Mouse (Mus musculus) lung, postnatal 0 days (tissue): ENCODE measurements at regions not wholly inside any gene's neighbourhood (a gene's known extent, or its start where the extent isn't known, plus 50 kb on each side); places are given as distances from the start of the nearest gene placed in this dataset.

Experiments
- ATAC-seq: fragments of 200-750 bp; cut with Nextera tagmentation; 2 replicates; pipeline ENCODE4 v1.8.0; 2017; ENCODE audit warnings: moderate library complexity
- DNase-seq: peaks from one replicate; pipeline ENCODE4 v3.0.0-alpha.2; 2016; ENCODE audit warnings: low spot score
- H3K27ac ChIP-seq: fragments of 300-500 bp; sonication (generic); 2 replicates; pipeline ENCODE4 v1.5.1; 2014; ENCODE audit warnings: antibody characterized with exemption, mild to moderate bottlenecking, low read length, mixed read lengths
- H3K27me3 ChIP-seq: fragments of 300-500 bp; sonication (generic); replicated peaks from 2 replicates; pipeline ENCODE4 v1.6.1; 2014; ENCODE audit warnings: low read length, mixed read lengths; ENCODE audit not compliant: insufficient read depth
- H3K36me3 ChIP-seq: fragments of 300-500 bp; sonication (generic); 2 replicates; pipeline ENCODE4 v1.6.1; 2014; ENCODE audit warnings: low read length, mixed read lengths; ENCODE audit not compliant: insufficient read depth
- H3K4me1 ChIP-seq: fragments of 300-500 bp; sonication (generic); 2 replicates; pipeline ENCODE4 v1.6.1; 2014; ENCODE audit warnings: antibody characterized with exemption, low read depth, low read length, mixed read lengths; ENCODE audit not compliant: insufficient read depth
- H3K4me2 ChIP-seq: fragments of 300-500 bp; sonication (generic); replicated peaks from 2 replicates; pipeline ENCODE4 v1.6.1; 2014; ENCODE audit warnings: low read depth, mild to moderate bottlenecking, low read length, moderate library complexity, mixed read lengths
- H3K4me3 ChIP-seq: fragments of 300-500 bp; sonication (generic); 2 replicates; pipeline ENCODE4 v1.5.1; 2014; ENCODE audit warnings: low read depth, low read length
- H3K9ac ChIP-seq: fragments of 300-500 bp; sonication (generic); replicated peaks from 2 replicates; pipeline ENCODE4 v1.6.1; 2014; ENCODE audit warnings: low read depth, mild to moderate bottlenecking
- H3K9me3 ChIP-seq: fragments of 300-500 bp; sonication (generic); 2 replicates; pipeline ENCODE4 v1.6.1; 2016; ENCODE audit warnings: low read length, mixed read lengths
- CTCF ChIP-seq: IDR thresholded peaks from 2 replicates; pipeline ENCODE4 v1.5.1; 2016; ENCODE audit warnings: antibody characterized with exemption, mild to moderate bottlenecking
- EP300 ChIP-seq: IDR thresholded peaks from 2 replicates; pipeline ENCODE4 v1.6.1; 2016; ENCODE audit warnings: antibody characterized with exemption, mild to moderate bottlenecking, control low read depth
- WGBS: fragments of 180-500 bp; shearing (Covaris S2); extraction: QIAGEN DNeasy Blood & Tissue Kit; methylation state at CpG from one replicate; pipeline ENCODE4 v1.1.7; 2014; 5-methylcytosine and 5-hydroxymethylcytosine counted together

GRCm38 (mm10) chr6:81323690-81324089 is 599.8 kb upstream of the Gcfc2 start:
- Histone ChIP-seq H3K4me1 (no peaks in the 10 kb centered on the region), H3K4me2 (no peak overlapping the region), H3K9me3 (no peaks in the 10 kb centered on the region), H3K27me3 (no peaks in the 10 kb centered on the region), H3K4me3 (no peak overlapping the region), H3K27ac (no peak overlapping the region), H3K36me3 (no peaks in the 10 kb centered on the region), H3K9ac (no peak overlapping the region)
- TF ChIP-seq EP300 (no peak), CTCF (no peak)
- ATAC-seq (no peak), DNase-seq (no peak)
- WGBS, result 53% methylated on average over 3 of the region's 3 CpGs

- H3K9ac ChIP-seq, result no peak overlapping the region
- no peak overlapping the region for H3K4me3 ChIP-seq
- WGBS, result 79% methylated on average over 7 of the region's 7 CpGs
- no peaks in the 10 kb centered on the region for H3K9me3 ChIP-seq
- ATAC-seq, result no peak
- H3K36me3 ChIP-seq, result no peaks in the 10 kb centered on the region
- TF ChIP-seq EP300 (no peak), CTCF (no peak)
- H3K4me1 ChIP-seq, result no peaks in the 10 kb centered on the region
- DNase-seq, result no peak
- H3K4me2 ChIP-seq, result no peak overlapping the region
- H3K27ac ChIP-seq, result no peak overlapping the region
- H3K27me3 ChIP-seq, result no peaks in the 10 kb centered on the region
Observed at GRCm38 (mm10) chr6:81363969-81364529, 559.4 kb upstream of the Gcfc2 start.

GRCm38 (mm10) chr6:81388484-81388883 is 535.0 kb upstream of the Gcfc2 start:
- Histone ChIP-seq H3K4me1 (no peaks in the 10 kb centered on the region), H3K4me2 (no peak overlapping the region), H3K27me3 (no peaks in the 10 kb centered on the region), H3K4me3 (no peak overlapping the region), H3K27ac (no peak overlapping the region), H3K9me3 (no peaks in the 10 kb centered on the region), H3K9ac (no peak overlapping the region), H3K36me3 (no peaks in the 10 kb centered on the region)
- WGBS, result 55% methylated on average over 4 of the region's 4 CpGs
- ATAC-seq (no peak), DNase-seq (no peak)
- TF ChIP-seq CTCF (no peak), EP300 (no peak)

GRCm38 (mm10) chr6:81403122-81403521 is 520.3 kb upstream of the Gcfc2 start:
- no peak overlapping the region for H3K27ac ChIP-seq
- no peak overlapping the region for H3K4me2 ChIP-seq
- ATAC-seq (no peak), DNase-seq (no peak)
- no peak overlapping the region for H3K4me3 ChIP-seq
- no peak for TF ChIP-seq CTCF
- TF ChIP-seq EP300, result no peak
- no peaks in the 10 kb centered on the region for H3K27me3 ChIP-seq
- H3K36me3 ChIP-seq, result no peaks in the 10 kb centered on the region
- H3K4me1 ChIP-seq, result no peaks in the 10 kb centered on the region
- no peaks in the 10 kb centered on the region for H3K9me3 ChIP-seq
- no peak overlapping the region for H3K9ac ChIP-seq

GRCm38 (mm10) chr6:81413611-81414010 is 509.9 kb upstream of the Gcfc2 start:
- WGBS, result 86% methylated on average over 5 of the region's 5 CpGs

GRCm38 (mm10) chr6:81434745-81435144 is 488.7 kb upstream of the Gcfc2 start:
- DNase-seq (no peak), ATAC-seq (no peak)
- Histone ChIP-seq H3K4me1 (no peaks in the 10 kb centered on the region), H3K4me2 (no peak overlapping the region), H3K9me3 (no peaks in the 10 kb centered on the region), H3K36me3 (no peaks in the 10 kb centered on the region), H3K27me3 (no peaks in the 10 kb centered on the region), H3K9ac (no peak overlapping the region), H3K4me3 (no peak overlapping the region), H3K27ac (no peak overlapping the region)
- WGBS, result 72% methylated on average over 6 of the region's 6 CpGs
- TF ChIP-seq CTCF (no peak), EP300 (no peak)

More at GRCm38 (mm10) chr6:81413611-81414010, 509.9 kb upstream of the Gcfc2 start:
- ATAC-seq (no peak), DNase-seq (no peak)
- Histone ChIP-seq H3K9me3 (no peaks in the 10 kb centered on the region), H3K36me3 (no peaks in the 10 kb centered on the region), H3K9ac (no peak overlapping the region), H3K4me3 (no peak overlapping the region), H3K27ac (no peak overlapping the region), H3K4me2 (no peak overlapping the region), H3K27me3 (no peaks in the 10 kb centered on the region), H3K4me1 (no peaks in the 10 kb centered on the region)
- TF ChIP-seq CTCF (no peak), EP300 (no peak)
